Mouse (Mus musculus): ENCODE data around the gene Fcgr2b. TPM values are rescaled to one million over a fixed set of nuclear protein-coding genes. Genes with fewer than 3 reads are reported as not detected.
A peak's percentile ranks its signal among the peaks of the same experiment; 100 is the strongest.
"Not testable (repeated sequence)": the region's sequence is repeated elsewhere in the genome, so short reads cannot be mapped to it uniquely, and the experiment has no call there.

Fcgr2b gene
- polyA plus RNA-seq, 1 experiment from 2014 or later: 0.76 TPM

GRCm38 (mm10) chr1:170975350-170975749 is 997 bp downstream of the Fcgr2b start:
- ATAC-seq (ENCODE audit: extremely low read depth, insufficient number of reproducible peaks, low FRiP score, low TSS enrichment); H3K36me3 ChIP-seq; H3K4me2 ChIP-seq; H3K4me3 ChIP-seq; H3K27me3 ChIP-seq (replicated peaks); H3K27ac ChIP-seq (replicated peaks); H3K9ac ChIP-seq; H3K4me1 ChIP-seq; H3K9me3 ChIP-seq: not testable (repeated sequence)
- WGBS: 66% methylated on average over 2 of the region's 2 CpGs

DNA sequence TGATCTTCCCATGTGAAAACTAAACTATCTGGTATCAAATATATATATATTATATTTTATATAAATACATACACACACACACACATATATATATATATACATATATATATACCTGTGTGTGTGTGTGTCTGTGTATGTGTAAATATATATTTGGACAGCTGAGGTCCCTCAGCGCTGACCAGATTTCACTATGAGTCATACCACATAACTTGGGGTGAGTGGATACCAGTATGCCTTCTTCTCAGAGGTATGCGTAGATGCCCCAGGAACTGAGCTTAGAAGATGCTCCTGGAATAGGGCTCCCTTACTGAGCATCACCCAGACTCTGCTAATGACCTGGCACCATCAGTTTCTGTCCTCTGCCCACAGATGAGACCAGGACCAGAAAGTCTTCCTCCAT is 1.6 kb downstream of the Fcgr2b start:
- no peak for ATAC-seq (ENCODE audit: extremely low read depth, insufficient number of reproducible peaks, low FRiP score, low TSS enrichment)
- Histone ChIP-seq H3K9ac (no peak overlapping the region), H3K4me1 (no peaks in the 10 kb centered on the region), H3K27me3 (replicated peaks) (peaks cover 9% of the 10 kb centered on the region; the same call in 1 of the 2 replicates), H3K36me3 (no peaks in the 10 kb centered on the region), H3K4me2 (no peak overlapping the region), H3K27ac (replicated peaks) (no peak overlapping the region), H3K4me3 (no peak overlapping the region), H3K9me3 (no peaks in the 10 kb centered on the region)
- WGBS: 90% methylated on average over 2 of the region's 2 CpGs

GRCm38 (mm10) chr1:170974171-170974570 is 2.2 kb downstream of the Fcgr2b start:
- Histone ChIP-seq H3K27ac (replicated peaks) (no peak overlapping the region), H3K36me3 (no peaks in the 10 kb centered on the region), H3K9ac (no peak overlapping the region), H3K4me2 (no peak overlapping the region), H3K27me3 (replicated peaks) (peaks cover 9% of the 10 kb centered on the region; the same call in 1 of the 2 replicates), H3K4me1 (no peaks in the 10 kb centered on the region), H3K4me3 (no peak overlapping the region), H3K9me3 (no peaks in the 10 kb centered on the region)
- WGBS: 76% methylated on average over 8 of the region's 8 CpGs
- ATAC-seq (ENCODE audit: extremely low read depth, insufficient number of reproducible peaks, low FRiP score, low TSS enrichment): no peak

GRCm38 (mm10) chr1:170972936-170973335 is 3.4 kb downstream of the Fcgr2b start:
- Histone ChIP-seq H3K27me3 (replicated peaks) (peaks cover 5% of the 10 kb centered on the region; the same call in 1 of the 2 replicates), H3K36me3 (no peaks in the 10 kb centered on the region), H3K4me1 (no peaks in the 10 kb centered on the region), H3K4me2 (no peak overlapping the region), H3K27ac (replicated peaks) (no peak overlapping the region), H3K9me3 (no peaks in the 10 kb centered on the region), H3K9ac (no peak overlapping the region), H3K4me3 (no peak overlapping the region)
- 61% methylated on average over 4 of the region's 4 CpGs for WGBS
- no peak for ATAC-seq (ENCODE audit: extremely low read depth, insufficient number of reproducible peaks, low FRiP score, low TSS enrichment)

GRCm38 (mm10) chr1:170972494-170972893 is 3.9 kb downstream of the Fcgr2b start:
- no peaks in the 10 kb centered on the region for H3K9me3 ChIP-seq
- H3K27me3 ChIP-seq (replicated peaks): peaks cover 5% of the 10 kb centered on the region; the same call in 1 of the 2 replicates
- H3K4me3 ChIP-seq: no peak overlapping the region
- H3K27ac ChIP-seq (replicated peaks): no peak overlapping the region
- no peak overlapping the region for H3K9ac ChIP-seq
- H3K4me1 ChIP-seq: no peaks in the 10 kb centered on the region
- ATAC-seq (ENCODE audit: extremely low read depth, insufficient number of reproducible peaks, low FRiP score, low TSS enrichment): no peak
- H3K4me2 ChIP-seq: no peak overlapping the region
- H3K36me3 ChIP-seq: no peaks in the 10 kb centered on the region
- 77% methylated on average over 6 of the region's 6 CpGs for WGBS

GRCm38 (mm10) chr1:170968576-170968975 is 7.8 kb downstream of the Fcgr2b start:
- Histone ChIP-seq H3K4me3 (no peak overlapping the region), H3K36me3 (no peaks in the 10 kb centered on the region), H3K4me1 (peaks cover under 1% of the 10 kb centered on the region; the same call in 1 of the 2 replicates), H3K27me3 (replicated peaks) (no peaks in the 10 kb centered on the region), H3K9ac (no peak overlapping the region), H3K27ac (replicated peaks) (no peak overlapping the region), H3K9me3 (no peaks in the 10 kb centered on the region), H3K4me2 (no peak overlapping the region)
- WGBS: 47% methylated on average over 1 of the region's 1 CpGs
- no peak for ATAC-seq (ENCODE audit: extremely low read depth, insufficient number of reproducible peaks, low FRiP score, low TSS enrichment)

GRCm38 (mm10) chr1:170967581-170967980 is 8.8 kb downstream of the Fcgr2b start:
- H3K27ac ChIP-seq (replicated peaks): no peak overlapping the region
- no peak overlapping the region for H3K4me2 ChIP-seq
- 68% methylated on average over 3 of the region's 3 CpGs for WGBS
- no peak overlapping the region for H3K9ac ChIP-seq
- H3K4me1 ChIP-seq: peaks cover 11% of the 10 kb centered on the region
- H3K4me3 ChIP-seq: no peak overlapping the region
- H3K27me3 ChIP-seq (replicated peaks): no peaks in the 10 kb centered on the region
- ATAC-seq (ENCODE audit: extremely low read depth, insufficient number of reproducible peaks, low FRiP score, low TSS enrichment): no peak
- no peaks in the 10 kb centered on the region for H3K9me3 ChIP-seq
- H3K36me3 ChIP-seq: no peaks in the 10 kb centered on the region

GRCm38 (mm10) chr1:170963087-170963486 is 13.3 kb downstream of the Fcgr2b start:
- 0 out of 2 replicates have a peak, but pooled peaks have one; percentile 35 for ATAC-seq (ENCODE audit: extremely low read depth, insufficient number of reproducible peaks, low FRiP score, low TSS enrichment)
- Histone ChIP-seq H3K27me3 (replicated peaks) (no peaks in the 10 kb centered on the region), H3K9me3 (no peaks in the 10 kb centered on the region), H3K36me3 (no peaks in the 10 kb centered on the region), H3K9ac (no peak overlapping the region), H3K4me1 (peaks cover 31% of the 10 kb centered on the region), H3K4me2 (peak overlapping the region; percentile 17; the same call in 1 of the 2 replicates), H3K27ac (replicated peaks) (peak overlapping the region; percentile 80), H3K4me3 (no peak overlapping the region)
- WGBS: 57% methylated on average over 7 of the region's 7 CpGs

DNA sequence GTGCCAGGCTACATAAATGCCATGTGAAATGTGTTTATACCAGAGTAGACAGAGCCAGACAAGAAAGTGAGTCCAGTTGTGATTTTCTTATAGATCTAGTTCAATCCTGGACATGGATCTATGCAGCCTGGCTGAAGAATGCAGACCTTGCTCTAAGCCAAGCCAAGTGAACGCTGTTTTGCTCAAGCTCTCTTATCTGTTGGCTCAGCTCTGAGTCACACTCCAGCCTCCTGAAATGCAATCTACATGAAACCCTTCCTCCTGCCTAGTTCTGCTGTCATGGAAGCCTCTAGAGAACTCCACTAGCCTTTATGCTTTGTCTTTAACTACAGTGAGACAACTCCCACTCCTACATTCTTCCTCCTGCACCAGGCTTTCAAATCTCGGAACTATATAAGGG is 14.0 kb downstream of the Fcgr2b start:
- H3K9ac ChIP-seq: no peak overlapping the region; the same call in 1 of the 2 replicates
- WGBS: 19% methylated on average over 2 of the region's 2 CpGs
- H3K36me3 ChIP-seq: no peaks in the 10 kb centered on the region
- ATAC-seq (ENCODE audit: extremely low read depth, insufficient number of reproducible peaks, low FRiP score, low TSS enrichment): no peak
- no peaks in the 10 kb centered on the region for H3K9me3 ChIP-seq
- H3K27me3 ChIP-seq (replicated peaks): no peaks in the 10 kb centered on the region
- no peak overlapping the region for H3K4me2 ChIP-seq
- H3K4me3 ChIP-seq: no peak overlapping the region
- H3K4me1 ChIP-seq: peaks cover 31% of the 10 kb centered on the region
- peak overlapping the region; percentile 80 for H3K27ac ChIP-seq (replicated peaks)

GRCm38 (mm10) chr1:170961101-170961500 is 15.2 kb downstream of the Fcgr2b start:
- Histone ChIP-seq H3K9ac (no peak overlapping the region), H3K27ac (replicated peaks) (no peak overlapping the region), H3K27me3 (replicated peaks) (no peaks in the 10 kb centered on the region), H3K4me2 (no peak overlapping the region), H3K4me1 (peaks cover 31% of the 10 kb centered on the region), H3K36me3 (no peaks in the 10 kb centered on the region), H3K4me3 (no peak overlapping the region), H3K9me3 (no peaks in the 10 kb centered on the region)
- 73% methylated on average over 6 of the region's 6 CpGs for WGBS
- no peak for ATAC-seq (ENCODE audit: extremely low read depth, insufficient number of reproducible peaks, low FRiP score, low TSS enrichment)

GRCm38 (mm10) chr1:170959791-170960190 is 16.6 kb downstream of the Fcgr2b start:
- Histone ChIP-seq H3K4me1 (peaks cover 31% of the 10 kb centered on the region), H3K36me3 (no peaks in the 10 kb centered on the region), H3K9ac (no peak overlapping the region), H3K4me3 (no peak overlapping the region), H3K27ac (replicated peaks) (peak overlapping the region; percentile 58; the same call in 1 of the 2 replicates), H3K9me3 (no peaks in the 10 kb centered on the region), H3K4me2 (no peak overlapping the region), H3K27me3 (replicated peaks) (no peaks in the 10 kb centered on the region)
- no peak for ATAC-seq (ENCODE audit: extremely low read depth, insufficient number of reproducible peaks, low FRiP score, low TSS enrichment)
- WGBS: 39% methylated on average over 2 of the region's 2 CpGs

DNA sequence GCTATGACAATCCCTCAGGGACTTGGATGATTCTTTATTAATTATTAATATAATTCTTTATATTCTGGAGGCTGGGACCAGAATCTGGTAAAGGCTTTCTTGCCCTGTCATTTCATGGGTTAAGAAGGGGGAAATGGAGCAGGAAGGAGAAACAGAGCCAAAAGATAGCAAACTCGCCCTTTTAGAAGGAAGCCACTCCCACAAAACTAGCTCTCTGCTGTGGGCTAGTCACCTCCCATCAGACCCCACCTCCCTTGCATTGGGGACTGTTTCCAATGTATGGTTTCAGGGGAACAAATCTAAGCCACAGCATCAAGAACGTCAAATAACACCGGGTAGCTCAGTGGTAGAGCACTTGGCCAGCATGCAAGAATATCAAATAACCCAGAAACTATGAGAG is 18.1 kb downstream of the Fcgr2b start:
- Histone ChIP-seq H3K9ac (no peak overlapping the region), H3K27ac (replicated peaks) (peak overlapping the region; percentile 20; the same call in 1 of the 2 replicates), H3K4me2 (no peak overlapping the region), H3K9me3 (no peaks in the 10 kb centered on the region), H3K4me3 (no peak overlapping the region), H3K4me1 (peaks cover 27% of the 10 kb centered on the region), H3K27me3 (replicated peaks) (no peaks in the 10 kb centered on the region), H3K36me3 (no peaks in the 10 kb centered on the region)
- ATAC-seq (ENCODE audit: extremely low read depth, insufficient number of reproducible peaks, low FRiP score, low TSS enrichment): no peak
- WGBS: 44% methylated on average over 3 of the region's 3 CpGs
